Mouse (Mus musculus): ENCODE measurements around the gene Ctrc. TPM values are rescaled to one million over a fixed set of nuclear protein-coding genes. Genes with fewer than 3 reads are reported as not detected.

The Ctrc gene
- not detected for total RNA-seq (2021)

DNA sequence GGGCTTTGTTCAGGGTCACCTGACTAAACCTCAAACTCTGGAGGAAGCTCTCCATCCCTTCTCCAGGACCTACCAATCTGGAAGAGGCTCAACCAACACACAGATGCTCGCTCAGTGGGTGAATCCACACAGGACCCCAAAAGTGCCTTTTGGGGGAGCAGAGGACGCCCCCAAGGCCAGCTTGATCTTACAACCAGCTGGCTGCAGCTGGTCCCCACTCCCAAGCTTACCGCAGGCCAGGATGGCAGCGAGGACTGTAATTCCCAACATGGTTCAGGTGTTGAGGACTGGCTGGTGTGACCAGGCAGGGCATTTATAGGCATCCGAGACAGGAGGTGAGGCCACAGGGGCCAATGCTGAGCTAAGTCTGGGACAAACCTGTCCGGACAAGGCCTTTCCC is at the start of gene Ctrc:
TSS of gene Ctrc (minus strand) at position 361 of the 400 bp plus-strand sequence.
- DNase-seq (ENCODE audit: extremely low spot score in 1 of 2, low spot score in 2 of 2): peak in 1 of 2 experiments; percentile 12
- intact Hi-C loops (cut with DNase I): loop anchor here (5.0 to 10.0 kb wide), 2 partner anchors 221 to 459 kb away; partner anchors contain the start of gene Slc25a34

DNA sequence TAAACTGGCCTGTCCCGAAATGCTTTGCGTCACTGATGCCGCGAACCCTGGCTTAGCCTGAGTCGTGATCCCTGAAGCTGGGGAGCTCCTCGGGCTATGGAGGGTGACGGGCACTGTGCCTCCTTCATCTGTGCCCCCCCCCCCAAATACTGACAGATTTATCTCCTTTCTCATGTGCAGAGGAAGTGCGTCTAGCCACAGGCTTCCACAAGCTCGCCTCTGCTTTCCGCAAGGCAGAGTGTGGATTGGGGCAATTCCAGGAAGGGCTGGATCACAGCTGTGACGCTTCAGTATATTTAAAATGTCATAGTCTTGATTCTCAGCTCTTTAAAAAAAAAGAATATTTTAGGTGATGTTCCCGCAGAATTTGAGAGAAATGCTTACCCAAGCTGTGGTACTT is 49.6 kb upstream of the Ctrc start:
- intact Hi-C loops (cut with DNase I): no loop called here
- no peak for DNase-seq (ENCODE audit: extremely low spot score in 1 of 2, low spot score in 2 of 2)

DNA sequence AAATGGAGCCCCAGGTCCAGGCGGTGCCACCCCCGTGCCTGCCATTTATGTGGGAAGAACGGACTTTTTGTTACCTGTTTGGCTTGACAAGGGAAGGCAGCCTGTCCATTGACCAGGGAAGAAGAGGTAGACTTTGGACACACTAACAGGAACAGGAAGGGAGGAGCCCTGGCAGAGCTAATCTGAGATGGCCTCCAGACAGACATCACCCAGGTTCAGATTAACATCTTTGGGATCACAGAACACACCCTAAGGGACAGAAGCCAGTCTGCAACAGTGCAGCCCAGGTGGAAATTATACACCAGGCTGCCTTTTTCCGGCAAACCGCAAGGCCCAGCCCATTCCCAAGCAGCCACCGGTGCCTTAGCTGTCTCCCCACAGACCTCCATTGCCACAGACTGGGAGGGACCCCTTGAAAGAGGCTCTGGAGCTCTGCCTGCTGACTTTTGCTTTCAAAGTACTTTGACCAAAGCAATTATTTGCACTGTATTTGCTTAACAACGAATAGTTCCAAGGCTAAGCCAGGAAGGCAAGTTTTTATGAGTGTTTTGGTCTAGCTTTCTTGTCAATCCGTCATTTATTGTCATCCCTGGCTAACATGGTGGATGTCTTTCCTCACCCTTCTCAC is 47.1 kb upstream of the Ctrc start:
- no peak for DNase-seq (ENCODE audit: extremely low spot score in 1 of 2, low spot score in 2 of 2)
- intact Hi-C loops (cut with DNase I): no loop called here

- intact Hi-C loops (cut with DNase I): no loop called here
- DNase-seq (ENCODE audit: extremely low spot score in 1 of 2, low spot score in 2 of 2): no peak
These were observed 40.3 kb upstream of the Ctrc start for GRCm38 (mm10) chr4:141886385-141886968.

DNA sequence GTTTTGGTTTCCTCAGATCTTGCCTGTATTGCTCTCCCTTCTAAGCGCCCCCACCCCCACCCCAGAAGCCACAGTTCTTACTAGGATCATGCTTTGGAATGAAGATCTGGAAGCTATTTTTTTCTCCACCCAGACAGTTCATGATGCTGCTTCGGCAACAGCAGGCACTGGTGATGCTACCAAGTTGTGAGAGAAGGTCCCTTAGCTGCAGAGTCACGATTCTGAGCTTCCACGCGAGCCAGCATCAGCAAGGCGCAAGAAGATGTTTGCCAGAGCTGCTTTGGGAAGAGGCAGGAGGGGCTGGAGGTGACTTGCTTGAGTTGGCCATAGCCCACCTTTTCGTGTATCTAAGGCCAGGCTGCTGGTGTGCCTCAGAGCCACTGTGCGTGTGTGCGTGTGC is 39.3 kb upstream of the Ctrc start:
- no peak for DNase-seq (ENCODE audit: extremely low spot score in 1 of 2, low spot score in 2 of 2)
- intact Hi-C loops (cut with DNase I): no loop called here

DNA sequence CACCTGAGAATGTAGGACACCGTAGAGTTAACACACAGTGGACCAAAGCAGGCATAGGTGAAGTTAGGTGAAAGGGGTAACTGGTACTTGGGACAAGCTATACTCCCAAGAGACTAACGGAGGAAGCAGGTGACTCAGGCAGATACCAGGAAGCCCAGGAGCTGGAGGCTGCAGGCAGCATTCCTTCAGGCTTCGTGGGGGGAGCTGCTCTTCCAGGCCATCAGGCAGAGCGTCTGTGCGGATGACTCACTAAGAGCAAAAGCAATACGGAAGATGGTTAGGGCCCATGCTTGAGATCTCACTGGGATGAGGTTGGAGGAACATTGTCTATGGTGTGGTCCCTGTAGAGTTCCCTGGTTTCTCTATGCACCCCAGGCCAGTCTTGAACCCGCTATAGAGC is 36.7 kb upstream of the Ctrc start:
- DNase-seq (ENCODE audit: extremely low spot score in 1 of 2, low spot score in 2 of 2): no peak
- intact Hi-C loops (cut with DNase I): no loop called here

DNA sequence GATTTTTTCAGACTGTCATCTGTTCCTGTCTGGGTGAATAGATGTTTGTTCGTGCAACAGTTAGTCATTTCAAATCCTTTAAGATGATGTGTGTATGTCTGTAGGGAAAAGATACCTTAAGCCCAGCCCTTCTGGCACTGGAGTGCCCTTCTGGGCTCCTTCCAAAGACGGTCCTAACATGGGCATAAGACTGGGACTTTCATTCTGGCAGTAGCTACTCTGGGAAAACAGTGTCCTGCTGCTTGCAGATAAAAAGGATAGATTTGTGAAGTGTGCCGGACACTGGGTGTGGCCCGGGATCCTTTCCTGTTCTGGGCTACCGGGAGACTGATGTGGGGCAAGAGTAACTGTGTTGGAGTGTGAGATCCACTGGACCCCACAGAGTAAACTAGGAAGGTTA is 35.8 kb upstream of the Ctrc start:
- intact Hi-C loops (cut with DNase I): no loop called here
- no peak for DNase-seq (ENCODE audit: extremely low spot score in 1 of 2, low spot score in 2 of 2)

- intact Hi-C loops (cut with DNase I): no loop called here
- no peak for DNase-seq (ENCODE audit: extremely low spot score in 1 of 2, low spot score in 2 of 2)
These were observed 35.2 kb upstream of the Ctrc start for GRCm38 (mm10) chr4:141881289-141881914.

DNA sequence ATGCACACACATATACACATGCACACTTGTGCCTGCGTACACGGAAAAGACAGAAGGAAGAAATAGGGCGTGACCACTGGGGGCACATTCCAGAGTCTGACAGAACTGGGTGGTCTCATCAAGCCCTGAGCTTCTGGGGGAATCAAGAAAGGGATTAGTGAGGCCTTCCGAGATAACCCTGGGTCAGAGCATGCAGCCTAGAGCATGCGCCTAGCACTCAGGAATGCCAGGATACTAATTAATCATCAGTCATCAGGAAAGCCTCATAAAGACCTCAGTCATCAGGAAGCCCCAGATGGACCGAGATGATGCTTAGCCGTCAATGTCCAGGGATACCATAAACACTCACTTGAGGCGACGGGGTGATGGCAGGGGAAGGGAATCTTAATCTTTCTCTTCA is 33.7 kb upstream of the Ctrc start:
- no peak for DNase-seq (ENCODE audit: extremely low spot score in 1 of 2, low spot score in 2 of 2)
- intact Hi-C loops (cut with DNase I): no loop called here

GRCm38 (mm10) chr4:141879074-141879473 is 32.9 kb upstream of the Ctrc start:
- intact Hi-C loops (cut with DNase I): no loop called here
- DNase-seq (ENCODE audit: extremely low spot score in 1 of 2, low spot score in 2 of 2): no peak

- DNase-seq (ENCODE audit: extremely low spot score in 1 of 2, low spot score in 2 of 2): no peak
- intact Hi-C loops (cut with DNase I): no loop called here
These were observed 32.5 kb upstream of the Ctrc start for GRCm38 (mm10) chr4:141878621-141879020.

DNA sequence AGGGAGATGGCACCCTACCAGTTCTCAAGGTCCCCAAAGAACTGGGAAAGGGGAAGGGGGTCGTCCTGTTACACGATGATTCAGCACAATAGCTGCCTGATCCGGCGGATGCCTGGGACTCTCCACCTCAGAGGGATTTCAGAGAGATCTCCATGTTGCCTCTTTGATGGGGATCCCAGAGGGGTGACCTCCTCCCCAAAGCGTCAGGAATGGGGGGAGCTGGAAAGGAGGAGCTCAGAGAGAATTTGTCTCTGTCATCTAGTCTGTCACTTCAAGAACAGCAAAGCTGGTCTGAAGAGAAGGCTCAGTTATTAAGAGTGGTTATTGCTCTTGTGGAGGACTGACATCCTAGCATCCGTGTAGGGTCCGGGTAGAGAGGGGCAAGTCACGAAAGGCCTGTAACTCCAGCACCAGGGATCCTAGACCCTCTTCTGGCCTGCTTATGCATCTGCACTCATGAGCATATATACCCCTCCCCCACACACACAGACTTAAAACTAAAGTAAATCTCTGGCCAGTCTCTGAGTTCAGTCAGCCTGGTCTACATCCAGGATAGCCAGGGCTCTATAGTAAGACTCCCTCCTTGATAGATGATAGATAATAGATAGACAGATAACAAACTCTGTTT is 29.4 kb upstream of the Ctrc start:
- DNase-seq (ENCODE audit: extremely low spot score in 1 of 2, low spot score in 2 of 2): no peak
- intact Hi-C loops (cut with DNase I): no loop called here

- intact Hi-C loops (cut with DNase I): no loop called here
- peak in 1 of 2 experiments; percentile 91 for DNase-seq (ENCODE audit: extremely low spot score in 1 of 2, low spot score in 2 of 2)
These were observed 28.7 kb upstream of the Ctrc start, which contains the start of gene Efhd2 for GRCm38 (mm10) chr4:141874601-141875460. Gene Efhd2, minus strand, starts transcription at chr4:141874920.

GRCm38 (mm10) chr4:141874111-141874600 is 28.0 kb upstream of the Ctrc start:
- intact Hi-C loops (cut with DNase I): no loop called here
- DNase-seq (ENCODE audit: extremely low spot score in 1 of 2, low spot score in 2 of 2): no peak

GRCm38 (mm10) chr4:141872977-141873376 is 26.8 kb upstream of the Ctrc start:
- intact Hi-C loops (cut with DNase I): no loop called here
- DNase-seq (ENCODE audit: extremely low spot score in 1 of 2, low spot score in 2 of 2): peak in 1 of 2 experiments; percentile 60

DNA sequence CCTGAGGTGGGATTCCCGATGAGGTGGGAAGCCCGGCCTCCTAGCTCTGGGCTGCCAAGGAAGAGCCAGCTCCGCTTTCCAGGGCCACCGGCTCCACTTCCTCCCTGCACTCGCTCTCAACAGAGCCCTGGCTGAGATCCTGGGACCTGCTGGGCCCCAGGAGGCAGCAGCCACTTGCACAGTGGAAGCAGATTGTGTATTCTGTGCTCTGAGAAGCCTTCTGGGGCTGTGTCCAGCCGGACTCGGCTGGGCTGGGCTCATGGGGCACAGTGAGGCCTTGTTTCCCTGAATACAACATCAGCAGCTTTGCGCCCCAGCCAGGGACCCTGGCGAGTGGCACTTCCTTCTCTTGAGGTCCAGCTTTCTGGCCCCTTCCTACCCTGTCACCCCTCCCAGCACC is 25.8 kb upstream of the Ctrc start:
- intact Hi-C loops (cut with DNase I): no loop called here

GRCm38 (mm10) chr4:141871333-141871725 is 25.2 kb upstream of the Ctrc start:
- intact Hi-C loops (cut with DNase I): no loop called here
- peak in 1 of 2 experiments; percentile 22 for DNase-seq (ENCODE audit: extremely low spot score in 1 of 2, low spot score in 2 of 2)

More for the DNA sequence above, 25.8 kb upstream of the Ctrc start:
- DNase-seq (ENCODE audit: extremely low spot score in 1 of 2, low spot score in 2 of 2): peak; percentile 70 to 77

DNA sequence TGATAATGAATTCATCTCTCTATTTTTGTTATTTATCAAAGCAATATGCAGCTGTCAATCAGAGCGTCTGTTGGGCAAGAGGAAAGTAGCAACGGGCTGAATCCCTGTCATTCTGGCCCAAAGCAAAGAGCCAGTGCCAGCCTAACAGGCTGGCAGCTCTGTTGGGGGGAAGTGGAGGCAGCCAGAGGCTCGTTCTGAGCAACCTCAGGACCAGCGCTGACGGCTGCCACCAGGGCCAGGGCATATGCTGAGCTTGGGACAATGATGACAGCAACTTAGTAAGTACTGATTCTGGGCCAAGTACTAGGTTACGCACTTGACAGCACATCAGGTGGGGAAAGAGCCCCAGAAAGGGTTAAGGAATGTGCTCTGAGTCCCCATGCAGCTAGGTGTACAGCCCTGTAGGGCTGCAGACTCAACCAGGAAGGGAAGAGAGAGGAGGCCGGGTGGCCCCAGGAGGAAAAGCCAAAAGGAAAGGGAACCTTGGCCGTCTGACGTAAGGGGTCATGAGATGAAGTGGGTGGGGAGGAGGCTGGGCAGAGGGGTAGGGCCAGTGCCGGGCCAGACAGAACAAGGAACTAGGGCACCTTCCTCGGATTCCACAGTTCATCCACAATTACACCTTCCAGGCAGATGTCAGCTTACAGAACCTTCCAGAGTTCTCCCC is 24.6 kb upstream of the Ctrc start:
- intact Hi-C loops (cut with DNase I): no loop called here
- peak in 1 of 2 experiments; percentile 39 for DNase-seq (ENCODE audit: extremely low spot score in 1 of 2, low spot score in 2 of 2)
